Mouse (Mus musculus) layer of hippocampus, postnatal 36 days (tissue): ENCODE measurements around the gene Gp1bb. TPM values are rescaled to one million over a fixed set of nuclear protein-coding genes. Genes with fewer than 3 reads are reported as not detected.

Source experiments
- DNase-seq, 2 experiments: peaks; one replicate each; pipeline ENCODE4 v3.0.0; 2022
- total RNA-seq, 2 experiments: library from RNA; stranded (reverse); gene quantifications; 2 replicates each; pipeline ENCODE4 v1.2.3; 2021

Gene Gp1bb
- total RNA-seq, 2 experiments from 2014 or later = 0.85 to 1.2 TPM

DNA sequence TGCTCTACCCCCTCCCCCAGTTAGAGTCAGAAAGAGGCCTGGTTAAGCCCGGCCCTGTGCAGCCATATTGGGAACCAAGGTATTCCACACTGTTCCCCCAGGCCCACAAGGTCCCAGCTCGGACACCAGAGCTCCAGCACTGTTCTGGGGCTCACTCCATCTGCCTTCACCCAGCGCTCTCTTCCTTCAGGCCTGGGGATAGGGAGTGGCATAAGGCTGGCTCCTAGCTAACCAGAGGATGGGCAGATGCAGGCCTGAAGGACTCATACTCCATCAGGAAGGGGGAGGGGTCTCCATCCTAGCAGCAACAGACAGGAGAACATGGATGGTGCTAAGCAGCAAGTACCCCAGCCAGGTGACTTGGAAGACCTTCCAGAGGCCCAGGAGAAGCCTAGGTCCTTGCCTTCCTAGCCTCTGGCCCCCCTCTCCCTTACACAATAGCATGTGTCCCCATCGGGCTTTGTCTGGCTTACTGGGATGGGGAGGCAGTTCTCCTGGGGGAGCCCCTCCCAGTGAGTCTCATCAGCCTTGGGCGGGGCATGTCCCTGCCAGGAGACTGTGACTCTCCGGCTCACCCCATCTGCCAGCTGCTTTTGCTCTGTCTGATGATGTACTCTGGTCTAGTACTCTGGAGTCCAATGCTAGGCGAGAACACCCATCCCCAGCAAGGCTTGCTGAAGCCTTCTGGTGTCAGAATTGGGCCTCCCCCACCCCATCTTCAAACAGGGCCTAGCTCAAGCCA, 6.2 kb upstream of the Gp1bb start:
- no peak for DNase-seq

DNA sequence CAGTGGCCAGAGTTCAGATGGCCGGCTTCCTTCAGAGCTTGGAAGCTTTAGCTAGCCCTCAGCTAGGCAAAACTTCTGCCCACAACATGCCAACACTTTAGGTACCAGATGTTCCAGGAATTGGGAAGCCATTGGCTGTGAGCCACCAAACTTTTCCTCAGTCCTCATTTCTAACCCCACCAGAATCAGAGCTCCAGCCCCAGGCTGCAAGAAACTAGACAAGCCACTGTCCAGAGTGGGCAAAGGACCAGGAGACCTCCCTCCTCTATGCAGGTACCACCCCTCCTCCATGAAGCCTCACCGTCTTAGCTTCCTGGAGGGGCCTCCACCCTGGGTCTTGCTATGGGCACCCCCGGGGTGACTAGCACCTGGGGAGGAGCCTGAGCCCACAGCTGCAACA, 5.0 kb upstream of the Gp1bb start:
- no peak for DNase-seq

DNA sequence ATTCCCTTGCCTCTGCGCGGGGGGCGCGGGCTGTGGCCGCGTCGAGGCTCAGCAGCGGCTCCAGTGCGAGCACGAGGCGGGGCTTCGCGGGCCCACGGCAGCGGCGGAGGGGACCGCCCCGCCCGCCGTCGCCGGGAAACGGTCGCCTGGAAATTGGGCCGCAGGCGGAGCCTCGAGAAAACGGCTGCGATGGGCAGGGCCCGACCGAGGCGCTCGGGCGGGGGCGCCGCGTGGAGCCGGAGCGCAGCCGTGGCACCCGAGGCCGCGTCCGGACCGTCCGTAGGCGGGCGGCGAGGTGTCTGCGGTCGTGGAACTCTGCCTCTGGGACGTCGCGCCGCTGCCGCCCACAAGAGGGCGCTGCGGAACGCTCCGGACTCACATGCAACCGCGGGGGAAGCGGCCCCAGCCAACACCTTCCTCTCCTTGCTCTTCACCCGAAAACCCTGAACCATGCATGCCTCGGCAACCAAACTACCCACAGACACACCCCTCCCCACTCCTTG, 4.2 kb upstream of the Gp1bb start, which contains the start of gene Gm49601:
Gene Gm49601 (minus strand): TSS at position 52 of the 503 bp plus-strand sequence.
- DNase-seq = peak; percentile 84 to 85

DNA sequence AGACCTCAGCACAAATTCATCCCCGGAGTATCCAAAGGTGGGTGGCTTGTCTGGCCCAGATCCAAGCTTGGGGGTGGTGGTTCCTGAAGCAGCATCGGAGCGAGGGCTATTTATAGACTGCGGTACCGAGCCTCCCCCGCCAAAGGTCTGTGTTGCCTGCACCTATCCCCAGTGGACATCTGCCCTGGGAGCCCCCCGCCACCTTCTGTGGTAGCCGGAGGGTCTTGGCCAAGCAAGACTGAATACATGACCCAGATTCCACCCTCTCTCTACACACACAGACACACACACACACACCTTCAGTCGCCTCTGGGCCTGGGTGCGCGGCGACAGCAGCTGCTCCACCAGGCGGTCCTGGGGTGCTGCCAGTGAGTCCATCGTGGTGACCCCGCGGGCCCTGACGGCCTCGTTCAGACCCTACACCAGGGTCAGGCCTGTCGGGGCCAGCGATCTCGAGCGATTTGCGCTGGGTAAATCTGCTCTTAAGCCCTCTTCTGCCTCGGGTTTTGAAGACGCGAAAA, 3.6 kb upstream of the Gp1bb start:
- DNase-seq = peak in 1 of 2 experiments; percentile 65

DNA sequence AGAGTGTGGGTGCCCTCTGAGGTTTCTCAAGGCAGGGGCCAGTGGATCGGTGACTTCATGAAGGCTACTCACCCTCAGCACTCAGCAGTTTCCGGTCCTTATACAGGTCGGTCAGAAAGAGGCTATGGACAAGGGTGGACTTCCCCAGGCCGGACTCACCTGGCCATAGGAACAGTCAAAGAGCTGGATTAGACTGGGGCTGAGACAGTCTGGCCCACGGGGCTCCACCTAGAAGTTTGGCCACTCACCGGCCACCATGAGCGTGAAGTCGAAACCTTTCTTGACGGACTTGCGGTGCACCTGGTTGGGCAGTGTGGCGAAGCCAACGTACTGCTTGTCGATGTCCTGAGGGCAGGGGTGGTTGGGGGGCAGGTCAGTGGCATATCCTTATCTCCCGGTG, 2.9 kb upstream of the Gp1bb start:
- no peak for DNase-seq

DNA sequence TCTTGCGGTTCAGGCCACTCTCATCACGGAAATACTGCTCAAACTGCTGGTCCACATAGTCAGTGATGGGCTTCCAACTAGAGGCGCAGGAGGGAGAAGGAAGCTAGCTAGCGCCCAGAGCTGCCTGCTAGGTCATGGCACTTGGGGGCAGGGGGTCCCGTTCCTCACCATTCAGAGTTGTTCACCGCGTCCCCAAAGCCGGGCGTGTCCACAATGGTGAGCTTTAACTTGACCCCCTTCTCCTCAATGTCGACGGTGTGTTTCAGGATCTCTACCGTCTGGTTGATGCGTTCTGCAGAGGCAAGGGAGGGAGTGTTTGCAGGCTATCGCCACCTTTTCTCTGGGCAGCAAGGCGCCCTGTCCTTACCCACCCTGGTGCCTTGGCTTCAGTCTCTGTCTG, 2.4 kb upstream of the Gp1bb start:
- no peak for DNase-seq

DNA sequence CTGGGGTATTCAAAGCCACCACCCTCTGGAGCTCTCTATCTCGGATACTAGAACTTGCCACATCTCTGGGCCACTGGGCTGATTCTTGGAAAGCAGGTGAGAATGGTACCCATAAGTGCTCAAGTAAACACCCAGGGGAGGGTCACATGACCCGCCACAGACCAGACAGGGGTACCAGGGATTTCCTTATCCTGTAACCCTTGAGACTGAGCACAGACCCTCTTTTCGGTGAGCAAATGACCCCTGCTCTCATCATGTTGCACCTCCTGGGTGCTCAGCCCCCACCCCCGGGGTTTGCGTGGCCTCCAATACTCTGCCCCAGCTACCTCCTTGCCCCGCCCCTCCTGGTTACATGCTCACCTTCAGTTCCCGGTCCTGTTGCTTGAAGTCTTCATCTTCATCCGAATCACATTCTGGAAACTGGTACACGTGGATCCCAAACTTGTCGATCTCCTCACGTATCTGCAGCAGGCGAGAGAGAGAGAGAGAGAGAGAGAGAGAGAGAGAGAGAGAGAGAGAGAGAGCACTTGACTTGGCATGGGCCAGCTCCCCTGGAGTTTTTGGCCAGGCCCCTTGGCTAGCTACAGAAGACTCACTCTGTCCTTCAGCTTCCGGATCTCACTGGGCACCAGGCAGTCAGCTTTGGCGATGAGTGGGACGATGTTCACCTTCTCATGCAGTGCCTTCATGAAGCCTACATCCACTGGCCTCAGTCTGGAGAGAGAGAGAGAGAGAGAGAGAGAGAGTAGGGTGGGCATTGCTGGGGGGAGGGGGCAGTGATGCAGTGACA, 1.7 kb upstream of the Gp1bb start:
- DNase-seq = no peak

DNA sequence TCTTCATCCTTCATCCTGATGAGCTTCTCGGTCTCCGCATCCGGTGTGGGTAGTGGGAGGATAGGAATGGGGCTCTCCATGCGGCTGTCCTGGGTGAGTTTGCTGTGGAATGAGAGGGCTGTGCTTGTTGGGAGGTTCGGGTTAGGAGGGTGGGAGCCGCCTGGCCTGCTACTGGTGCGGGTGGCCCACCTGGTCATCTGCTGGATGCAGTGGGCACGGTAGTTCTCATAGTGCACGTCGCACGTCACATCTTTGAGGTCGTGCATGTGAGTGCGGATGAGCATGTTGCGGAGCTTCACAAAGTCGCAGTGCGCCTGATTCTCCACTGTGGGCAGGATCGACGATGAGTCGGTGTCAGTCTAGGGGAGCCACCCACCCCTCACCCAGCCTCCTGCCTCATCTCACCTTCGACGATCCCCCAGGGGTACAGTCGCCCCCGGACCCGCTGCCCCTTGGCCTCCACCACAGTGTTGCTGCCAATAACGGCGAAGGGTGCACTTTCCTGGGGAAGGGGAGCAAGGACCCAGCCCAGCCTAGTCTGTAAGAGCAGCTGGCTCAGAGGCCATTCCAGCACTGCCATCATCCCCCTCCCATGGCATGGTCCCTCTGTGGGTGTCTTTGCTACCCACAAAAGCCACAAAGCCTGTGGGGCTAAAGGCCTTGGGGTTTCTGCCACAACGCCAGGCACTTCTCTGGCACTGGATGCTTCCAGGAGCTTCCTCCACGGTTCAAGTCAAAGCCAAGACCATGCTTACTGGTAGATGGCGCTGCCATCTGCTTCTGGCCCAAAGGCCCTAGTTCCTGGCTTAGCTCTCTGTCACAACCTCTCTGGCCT, 930 bp upstream of the Gp1bb start:
- DNase-seq = no peak

DNA sequence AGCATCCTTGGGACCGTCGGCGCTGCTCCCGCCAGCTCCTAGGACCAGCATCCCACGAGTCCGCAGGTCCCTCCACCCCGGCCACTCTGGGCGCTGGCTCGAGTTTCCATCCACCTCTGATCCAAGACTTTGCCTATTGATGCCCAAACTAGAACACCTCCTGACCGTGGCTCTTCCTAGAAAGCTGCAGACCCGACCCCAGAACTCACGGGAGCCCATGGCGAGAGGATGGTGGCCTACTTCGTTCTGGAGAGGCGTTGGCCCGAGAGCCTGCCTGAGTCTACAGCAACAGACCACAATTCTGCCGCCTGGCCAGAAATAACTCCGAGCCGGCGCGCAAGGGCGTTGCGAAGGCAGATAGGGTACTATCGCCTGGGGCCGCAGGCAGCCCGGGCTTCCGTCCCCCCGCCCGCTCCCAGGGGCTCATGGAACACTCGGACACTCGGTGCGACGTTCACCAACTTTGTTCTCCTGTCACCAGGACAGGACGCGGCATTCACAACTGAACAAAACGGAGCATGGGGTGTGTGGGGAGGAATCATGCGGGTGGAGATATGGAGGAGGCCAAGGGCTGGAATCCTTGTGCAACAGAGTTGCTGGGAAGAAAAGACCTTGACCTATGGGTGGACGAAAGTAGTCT, 721 bp downstream of the Gp1bb start:
- peak in 1 of 2 experiments; percentile 43 for DNase-seq

DNA sequence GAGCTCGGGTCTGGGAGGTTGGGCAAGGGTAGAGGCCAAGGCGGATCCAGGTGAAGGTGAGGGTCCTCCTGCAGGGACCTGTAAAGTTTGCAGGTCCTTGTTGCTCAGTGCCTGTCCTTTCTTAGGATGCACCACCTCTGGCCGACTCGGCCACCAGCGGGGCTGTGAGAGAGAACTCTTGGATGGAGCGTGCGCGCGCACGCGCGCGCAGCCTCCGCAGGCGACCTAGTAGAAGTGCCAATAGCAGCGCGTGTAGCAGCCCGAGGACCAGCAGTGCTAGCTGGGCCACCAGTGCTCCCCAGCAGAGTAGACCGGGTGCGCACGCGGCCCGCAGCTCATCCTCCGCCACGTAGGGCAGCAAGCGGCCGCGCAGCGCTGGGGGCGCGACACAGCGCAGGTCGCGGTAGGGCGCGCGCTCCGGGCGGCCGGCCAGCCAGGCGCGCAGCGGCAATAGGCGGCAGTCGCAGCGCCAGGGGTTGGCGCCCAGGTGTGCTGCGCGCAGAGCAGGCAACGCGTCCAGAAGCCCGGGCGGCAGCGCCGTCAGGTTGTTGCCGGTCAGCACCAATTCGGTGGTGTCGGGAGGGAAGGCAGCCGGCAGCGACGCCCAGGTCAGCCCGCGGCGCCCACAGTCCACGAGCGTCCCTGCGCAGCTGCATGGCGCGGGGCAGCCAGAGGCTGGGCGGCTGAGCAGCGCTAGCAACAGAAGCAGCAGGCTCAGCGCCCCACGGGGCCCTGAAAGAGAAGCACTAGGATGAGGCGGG, 1.4 kb downstream of the Gp1bb start:
- peak in 1 of 2 experiments; percentile 58 for DNase-seq

DNA sequence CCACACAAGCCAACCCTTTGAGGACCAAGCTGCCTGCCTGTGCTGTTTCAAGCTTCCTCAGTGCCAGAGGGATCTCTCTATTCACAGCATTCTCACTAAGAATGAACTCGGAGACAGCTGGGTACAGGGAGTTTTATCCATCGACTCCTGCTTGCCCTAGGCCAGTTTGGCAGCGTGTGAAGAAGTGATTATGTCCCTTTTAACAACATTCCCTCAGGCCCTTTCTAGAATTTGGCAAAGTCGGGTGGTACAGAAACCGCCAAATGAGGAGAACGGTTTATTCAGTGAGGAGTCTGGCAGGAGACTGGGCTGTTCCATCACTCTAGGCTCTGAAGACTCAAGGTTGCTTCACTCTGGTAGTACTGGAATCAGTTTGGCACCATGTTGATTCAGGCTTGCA, 2.0 kb downstream of the Gp1bb start:
- DNase-seq = peak in 1 of 2 experiments; percentile 39

DNA sequence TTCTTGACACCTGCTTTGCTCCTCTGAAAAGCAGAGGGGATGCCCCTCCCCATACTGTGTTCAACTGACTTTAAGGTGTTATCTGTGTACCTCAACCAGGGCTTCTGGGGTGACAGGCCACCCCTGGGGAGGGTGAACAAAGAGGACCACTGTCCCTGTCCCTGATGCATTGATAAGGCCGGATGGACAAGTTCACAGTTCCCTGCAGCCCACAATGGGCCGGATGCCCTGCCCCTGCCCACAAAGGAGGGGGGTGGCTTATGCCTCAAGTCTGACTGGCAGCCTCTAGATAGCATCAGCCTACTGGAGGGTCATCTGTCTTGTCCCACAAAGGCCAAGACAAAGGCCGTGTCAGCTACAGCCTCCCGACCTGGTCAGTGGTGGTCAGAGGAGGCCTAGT, 3.1 kb downstream of the Gp1bb start:
- no peak for DNase-seq

DNA sequence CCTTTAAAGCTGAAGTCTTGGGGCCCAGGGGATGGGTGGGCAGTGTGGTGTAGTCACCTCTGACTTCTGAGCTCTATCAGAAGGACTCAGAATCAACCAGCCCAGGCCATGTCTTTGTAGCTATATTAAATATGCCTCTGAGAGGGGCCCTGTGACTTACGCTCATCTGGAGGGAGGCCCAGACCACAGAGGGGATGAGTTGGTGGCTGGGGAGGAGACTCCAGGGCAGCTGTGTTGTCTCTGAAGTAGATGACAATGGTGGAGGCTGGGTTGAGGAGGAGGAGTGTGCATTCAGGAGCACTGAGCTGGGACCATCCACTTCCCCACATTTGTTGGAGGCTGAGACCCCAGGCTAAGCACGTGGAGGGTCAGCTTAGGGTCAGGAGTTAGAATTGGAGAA, 3.9 kb downstream of the Gp1bb start:
- no peak for DNase-seq

DNA sequence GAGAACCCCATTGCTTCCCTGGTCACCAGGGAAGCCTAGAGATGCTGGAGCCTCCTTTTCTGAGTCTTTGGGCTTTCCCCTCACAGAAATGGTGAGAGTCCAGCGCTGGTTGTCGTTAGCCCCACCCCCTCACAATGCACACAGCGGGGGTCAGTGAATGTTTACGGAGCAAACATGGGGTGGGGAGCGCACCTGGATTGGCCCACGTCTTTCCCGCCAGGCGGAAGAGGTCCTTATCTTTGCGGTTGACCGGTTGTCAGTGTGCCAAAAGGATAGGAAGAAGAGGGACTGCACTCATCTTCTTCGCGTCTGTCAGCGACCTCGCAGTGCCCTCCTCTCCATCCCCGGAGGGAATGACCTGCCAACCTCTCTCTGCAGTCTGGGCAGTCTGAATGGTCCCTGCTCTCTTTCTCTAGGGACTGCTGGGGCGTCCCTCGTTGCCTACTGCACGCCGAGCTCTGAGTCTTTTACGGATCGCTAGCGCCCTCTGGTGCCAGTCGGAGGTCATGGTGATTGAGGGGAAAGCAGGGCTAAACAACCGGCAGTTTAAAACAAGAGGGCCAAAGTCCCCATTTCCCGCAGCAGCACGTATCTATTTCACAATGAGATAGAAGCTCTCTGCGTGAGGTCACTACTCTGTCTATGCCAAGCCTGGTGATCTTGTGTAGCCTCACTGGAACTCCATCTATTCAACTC, 4.7 kb downstream of the Gp1bb start:
- peak; percentile 90 to 93 for DNase-seq

DNA sequence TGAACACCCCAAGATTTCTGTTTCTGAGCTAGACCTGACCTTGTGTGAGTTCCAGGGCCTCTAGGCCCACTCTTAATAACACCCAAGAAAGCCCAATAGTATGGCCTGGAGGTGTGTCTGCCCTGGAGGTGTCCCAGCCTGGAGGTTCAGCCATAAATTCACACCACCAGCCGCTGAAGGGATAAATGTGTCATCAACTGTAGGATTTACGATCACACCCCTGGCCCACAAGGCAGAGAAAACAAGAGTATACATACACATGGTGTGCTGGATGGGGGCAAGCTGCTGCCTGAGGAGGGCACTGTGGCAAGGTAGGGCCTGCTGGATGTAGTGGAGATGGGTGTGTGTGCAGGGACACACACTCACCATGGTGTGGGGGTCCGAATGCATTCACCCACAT, 8.9 kb downstream of the Gp1bb start:
- DNase-seq = no peak

DNA sequence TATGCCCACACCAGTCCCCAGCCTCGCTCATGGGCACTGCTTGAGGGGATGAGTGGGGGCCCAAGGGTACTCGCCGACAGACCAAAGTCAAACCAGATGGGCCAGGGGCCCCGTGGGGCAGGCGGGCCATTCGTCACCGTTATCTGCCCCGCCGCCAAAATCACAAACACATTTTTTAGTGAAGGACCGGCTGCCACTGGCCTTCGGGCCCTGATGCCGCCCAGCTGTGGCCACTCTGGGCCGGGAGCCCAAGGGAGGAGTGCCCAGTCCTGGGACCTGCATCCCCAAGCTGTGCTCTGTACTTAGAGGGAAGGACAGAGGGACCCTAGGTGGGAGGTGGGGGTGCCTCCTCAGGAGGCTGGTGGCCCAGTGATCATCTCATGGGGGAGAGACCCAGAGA, 10.5 kb downstream of the Gp1bb start:
- DNase-seq = no peak

DNA sequence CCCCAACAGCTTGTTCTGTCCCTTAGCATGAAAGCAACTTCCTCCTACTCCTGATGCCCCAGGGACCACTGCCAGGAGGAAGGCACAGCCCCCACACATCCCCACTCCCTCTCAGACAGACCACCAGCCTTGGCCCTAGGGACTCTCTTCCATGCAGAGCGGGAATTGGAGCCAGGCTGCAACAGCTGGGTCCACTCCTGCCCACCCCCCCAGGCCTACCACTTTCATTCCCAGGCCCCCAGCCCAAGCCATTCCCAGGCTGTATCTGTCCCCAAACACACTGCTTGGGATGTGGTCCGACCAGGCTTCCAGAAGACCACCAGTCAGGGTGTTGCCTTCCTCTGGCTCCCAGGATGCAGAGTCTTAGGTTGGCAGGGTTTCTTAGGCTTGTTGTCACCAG, 13.1 kb downstream of the Gp1bb start:
- no peak for DNase-seq

DNA sequence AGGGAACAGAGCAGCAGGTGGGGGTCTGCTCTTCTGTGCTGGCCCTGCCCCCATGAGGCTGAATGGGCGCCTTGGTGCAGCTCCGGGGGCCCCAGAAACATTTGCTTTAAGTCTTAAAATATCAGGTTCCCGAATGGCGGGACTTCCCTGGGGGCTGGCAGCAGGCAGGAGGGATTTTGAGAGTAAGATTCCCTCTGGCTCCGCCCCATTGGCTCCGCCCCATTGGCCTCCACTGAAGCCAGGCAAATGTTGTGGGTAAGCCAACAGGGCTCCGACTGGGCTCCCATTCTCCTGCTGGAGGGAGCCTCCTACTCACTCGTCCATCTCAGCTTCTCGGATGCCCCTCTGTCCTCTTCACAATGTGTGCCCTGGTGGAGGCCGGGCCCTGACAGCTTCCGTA, 14.0 kb downstream of the Gp1bb start:
- DNase-seq = no peak

DNA sequence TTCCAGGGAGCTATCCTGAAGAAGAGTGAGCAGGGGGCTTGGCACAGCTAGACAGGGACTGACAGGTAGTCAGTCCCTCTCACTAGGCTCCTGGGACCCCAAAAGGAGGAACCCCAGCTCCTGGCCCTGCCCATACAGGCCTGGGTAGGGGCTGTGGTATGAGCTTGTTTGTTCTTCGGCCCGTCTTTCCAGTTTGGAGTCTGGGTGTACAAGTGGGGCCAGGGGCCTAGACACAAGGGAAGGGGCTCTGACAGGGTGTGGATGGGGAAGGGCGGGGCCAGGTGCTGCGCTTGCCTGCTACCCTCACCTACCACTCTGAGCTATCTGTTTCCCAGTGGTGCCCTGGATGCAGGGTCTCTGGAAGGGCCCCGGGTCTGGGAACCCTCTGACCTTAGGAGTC, 16.5 kb downstream of the Gp1bb start:
- no peak for DNase-seq

DNA sequence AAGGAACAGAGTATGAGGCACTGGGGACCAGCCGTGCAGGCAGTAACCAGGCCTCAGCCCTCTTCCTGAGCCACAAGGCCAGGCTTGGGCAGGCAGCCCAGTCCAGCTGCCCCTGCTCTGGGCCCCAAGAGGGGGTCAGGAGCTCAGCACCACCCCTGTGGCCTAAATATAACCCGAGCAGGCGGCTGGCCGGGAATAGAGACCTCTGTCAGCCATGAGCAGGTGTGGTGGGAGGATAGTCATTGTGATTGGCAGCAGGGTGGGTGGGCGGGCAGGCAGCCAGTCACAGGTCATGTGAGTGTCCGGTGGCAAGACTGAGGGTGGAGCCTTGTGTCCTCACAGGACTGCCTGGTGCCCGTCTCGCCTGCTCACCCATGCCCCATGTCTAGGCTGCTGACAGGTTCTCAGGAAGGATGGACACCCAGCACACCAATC, 17.9 kb downstream of the Gp1bb start:
- no peak for DNase-seq

DNA sequence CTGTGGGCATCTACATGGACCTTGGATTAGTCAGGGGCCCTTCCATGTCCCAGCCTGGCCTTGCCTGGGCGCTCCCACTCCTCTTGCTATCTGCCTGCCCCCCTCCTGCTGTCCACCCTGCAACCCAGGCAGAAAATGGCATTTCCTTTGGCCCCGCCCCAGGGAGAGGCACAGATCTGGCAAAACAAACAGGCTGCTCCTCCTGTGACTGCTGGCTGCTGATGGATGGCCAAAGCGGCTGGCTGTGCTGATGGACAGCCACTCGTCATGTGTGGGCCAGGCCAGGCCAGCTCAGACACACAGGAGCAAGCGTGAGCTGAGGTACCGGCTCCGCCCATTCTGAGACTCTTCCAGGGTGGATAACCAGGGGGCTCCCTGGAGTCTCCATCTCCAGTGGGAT, 20.8 kb downstream of the Gp1bb start:
- no peak for DNase-seq
